In genomic region chr14:95777439-95777838, GRCm38 (mm10) we compare ENCODE assay signal across 14 mouse cellular contexts.
A peak's percentile ranks its signal among the peaks of the same experiment; 100 is the strongest.
DNase-seq lines count a peak whose midpoint lies in the region; TF ChIP-seq lines count a peak whose summit lies in the region.
"Had no signal": no experiment of that assay in that cellular context is flagged by ENCODE, and none has a peak within 500 bp of the region (broad histone marks: within the 10 kb centered on the region; RNA-seq: fewer than 3 reads in every experiment).

No protein-coding gene starts in this region.

- DNase-seq in heart, adult 2 months: no peak
- DNase-seq in heart, postnatal 14 days: no peak
- DNase-seq in liver, adult 2 months (ENCODE audit: extremely low read depth, low read depth, low spot score): peak; percentile 4
- no peak for DNase-seq in liver
- peak; percentile 22 for DNase-seq in Muller cell, postnatal 12 days (ENCODE audit: inconsistent ontology term)
- peak; percentile 78 for DNase-seq in retina, embryonic 14.5 days (ENCODE audit: low spot score)
- DNase-seq in kidney, adult 2 months: no peak
- DNase-seq: adrenal gland, adult 8-10 months; gastrocnemius, adult 2 months; kidney, postnatal 10 days; lung, postnatal 10 days; thymus, postnatal 4 days had no signal

- peak; percentile 24 for TF ChIP-seq CTCF in heart, adult 2 months (IDR thresholded peaks at IDR 0.05)
- TF ChIP-seq CTCF in liver, adult 2 months (IDR thresholded peaks at IDR 0.05; ENCODE audit: low read depth, low read length): no peak
- TF ChIP-seq CTCF in kidney, adult 2 months (conservative IDR thresholded peaks at IDR 0.05; ENCODE audit: insufficient read depth, insufficient read length, low read depth, low read length): no peak

- H3K9ac ChIP-seq in heart, adult 2 months (ENCODE audit: low read depth, low read length): no peak overlapping the region
- no peak overlapping the region for H3K9ac ChIP-seq in liver, adult 2 months (ENCODE audit: low read depth, low read length)
- H3K9ac ChIP-seq: heart, embryonic 13.5 days had no signal

- no peak overlapping the region for H3K27ac ChIP-seq in heart, adult 2 months
- H3K27ac ChIP-seq in liver, adult 2 months (replicated peaks; ENCODE audit: insufficient read depth, low read depth, low read length): no peak overlapping the region
- H3K27ac ChIP-seq in kidney, adult 2 months (ENCODE audit: insufficient read depth, low read depth, low read length): no peak overlapping the region
- H3K27ac ChIP-seq: forebrain, embryonic 10.5 days; gastrocnemius, adult 2 months; heart, embryonic 13.5 days had no signal

- TF ChIP-seq POLR2A in heart, adult 2 months (IDR thresholded peaks at IDR 0.05; ENCODE audit: insufficient read depth, low read depth, low read length): no peak
- no peak for TF ChIP-seq POLR2A in liver, adult 2 months (IDR thresholded peaks at IDR 0.05; ENCODE audit: extremely low read depth, insufficient read depth, low read length)
- no peak for TF ChIP-seq POLR2A in kidney, adult 2 months (IDR thresholded peaks at IDR 0.05; ENCODE audit: low read depth, low read length)

- H3K79me2 ChIP-seq in heart, adult 2 months (replicated peaks; ENCODE audit: control insufficient read depth, insufficient read depth, low read length): no peaks in the 10 kb centered on the region
- no peaks in the 10 kb centered on the region for H3K79me2 ChIP-seq in liver, adult 2 months (ENCODE audit: control insufficient read depth, insufficient read depth, low read length)

- no peak overlapping the region for H3K4me3 ChIP-seq in heart, adult 2 months
- no peak overlapping the region for H3K4me3 ChIP-seq in liver, adult 2 months (ENCODE audit: insufficient read depth, low read depth, low read length)
- no peak overlapping the region for H3K4me3 ChIP-seq in kidney, adult 2 months (ENCODE audit: insufficient read depth, low read depth, low read length)
- H3K4me3 ChIP-seq: forebrain, embryonic 10.5 days; gastrocnemius, adult 2 months; heart, embryonic 13.5 days had no signal

- H3K4me1 ChIP-seq in heart, adult 2 months (ENCODE audit: control insufficient read depth, insufficient read depth, low read length): no peaks in the 10 kb centered on the region
- H3K4me1 ChIP-seq in liver, adult 2 months (ENCODE audit: control insufficient read depth, insufficient read depth, low read length): no peaks in the 10 kb centered on the region
- no peaks in the 10 kb centered on the region for H3K4me1 ChIP-seq in kidney, adult 2 months (ENCODE audit: control insufficient read depth, insufficient read depth, low read length)
- H3K4me1 ChIP-seq: forebrain, embryonic 10.5 days; heart, embryonic 13.5 days had no signal

- H3K27me3 ChIP-seq in heart, adult 2 months (ENCODE audit: control insufficient read depth, insufficient read depth, low read length): no peaks in the 10 kb centered on the region
- H3K27me3 ChIP-seq in liver, adult 2 months (ENCODE audit: control insufficient read depth, insufficient read depth, low read length): no peaks in the 10 kb centered on the region
- no peaks in the 10 kb centered on the region for H3K27me3 ChIP-seq in kidney, adult 2 months (replicated peaks; ENCODE audit: control insufficient read depth, insufficient read depth, low read length)
- H3K27me3 ChIP-seq: heart, embryonic 13.5 days had no signal

- no peak for TF ChIP-seq EP300 in heart, adult 2 months (IDR thresholded peaks at IDR 0.05; ENCODE audit: insufficient read depth, low read depth, low read length)

- intact Hi-C loops in heart, adult 2 months (cut with DNase I): no loop called here
- intact Hi-C loops in heart, postnatal 14 days (cut with DNase I): no loop called here

- H3K36me3 ChIP-seq in heart, adult 2 months (ENCODE audit: control insufficient read depth, insufficient read depth, low read length): no peaks in the 10 kb centered on the region
- H3K36me3 ChIP-seq in liver, adult 2 months (ENCODE audit: control insufficient read depth, insufficient read depth, low read length): no peaks in the 10 kb centered on the region
- no peaks in the 10 kb centered on the region for H3K36me3 ChIP-seq in kidney, adult 2 months (ENCODE audit: control insufficient read depth, insufficient read depth, low read length)
- H3K36me3 ChIP-seq: forebrain, embryonic 10.5 days; heart, embryonic 13.5 days had no signal

Comparison
In these comparisons a context has a peak if more than half of its experiments do, and no peak if none do; other contexts are left out.
1. DNase-seq: peak in liver, adult 2 months (single experiment), Muller cell, postnatal 12 days (single experiment) and retina, embryonic 14.5 days (single experiment); none in heart, adult 2 months (0 of 2), heart, postnatal 14 days (0 of 2), liver (single experiment) and kidney, adult 2 months (single experiment).